Mouse (Mus musculus) spleen, postnatal 4 days (tissue): Measurements from ENCODE around the gene Snx27.

Experiments
- DNase-seq, 2 experiments: peaks; one replicate each; pipeline ENCODE4 v3.0.0; 2022; ENCODE audit warnings: low spot score in 2 of 2

Gene Snx27

DNA sequence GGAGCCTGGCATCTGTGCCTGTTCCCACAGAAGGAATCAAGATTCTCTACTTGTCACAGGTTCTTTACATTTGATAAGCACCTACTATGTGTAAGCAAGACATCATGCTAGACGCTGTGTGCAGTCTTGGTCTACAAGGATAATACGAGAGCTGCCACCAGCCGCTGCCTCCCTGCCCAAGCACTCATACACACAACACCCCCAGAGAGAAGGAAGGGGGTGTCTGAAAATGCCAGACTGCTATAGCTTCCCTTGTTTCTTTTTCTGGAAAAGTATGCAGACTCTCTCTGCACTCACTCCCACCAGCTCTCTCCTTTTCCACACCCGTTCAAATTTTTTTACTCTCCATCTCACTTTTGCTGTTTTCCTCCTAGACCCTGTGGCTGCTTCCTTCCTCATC lies 105.1 kb downstream of the Snx27 start:
- no peak for DNase-seq

DNA sequence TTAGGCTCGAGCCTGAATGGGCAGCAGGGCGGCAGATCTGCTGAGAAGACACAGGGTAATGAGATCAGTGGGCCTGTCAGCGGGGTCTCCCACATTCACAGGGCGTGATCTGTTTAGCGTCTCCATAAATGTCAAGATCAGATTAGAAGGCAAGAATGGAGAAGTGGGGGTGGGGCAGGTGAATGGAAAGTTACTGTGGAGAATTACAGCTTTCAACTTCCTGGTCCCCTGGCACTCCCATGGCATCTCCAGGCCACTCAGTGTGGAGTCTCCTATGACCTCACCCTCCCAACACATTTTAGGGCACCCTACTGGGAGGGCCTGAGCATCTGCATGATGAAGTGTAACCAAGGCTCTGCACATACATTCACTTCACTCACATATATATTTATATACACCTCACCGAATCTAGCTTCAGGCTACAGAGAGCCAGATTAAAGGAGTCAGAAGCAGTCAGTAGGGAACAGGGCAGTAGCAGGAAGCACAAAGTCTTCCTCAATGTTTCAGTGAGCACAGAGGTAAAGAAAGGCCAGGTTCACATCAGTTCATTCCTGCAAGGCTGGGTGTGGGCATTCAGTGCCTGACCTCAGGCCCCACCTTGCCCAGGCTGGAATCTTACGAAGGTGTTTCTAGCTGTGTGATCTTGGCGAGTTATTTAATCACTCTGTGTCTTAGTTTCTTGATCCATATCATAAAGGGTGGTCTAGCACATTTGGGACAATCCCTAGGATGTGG lies 106.0 kb downstream of the Snx27 start:
- no peak for DNase-seq

DNA sequence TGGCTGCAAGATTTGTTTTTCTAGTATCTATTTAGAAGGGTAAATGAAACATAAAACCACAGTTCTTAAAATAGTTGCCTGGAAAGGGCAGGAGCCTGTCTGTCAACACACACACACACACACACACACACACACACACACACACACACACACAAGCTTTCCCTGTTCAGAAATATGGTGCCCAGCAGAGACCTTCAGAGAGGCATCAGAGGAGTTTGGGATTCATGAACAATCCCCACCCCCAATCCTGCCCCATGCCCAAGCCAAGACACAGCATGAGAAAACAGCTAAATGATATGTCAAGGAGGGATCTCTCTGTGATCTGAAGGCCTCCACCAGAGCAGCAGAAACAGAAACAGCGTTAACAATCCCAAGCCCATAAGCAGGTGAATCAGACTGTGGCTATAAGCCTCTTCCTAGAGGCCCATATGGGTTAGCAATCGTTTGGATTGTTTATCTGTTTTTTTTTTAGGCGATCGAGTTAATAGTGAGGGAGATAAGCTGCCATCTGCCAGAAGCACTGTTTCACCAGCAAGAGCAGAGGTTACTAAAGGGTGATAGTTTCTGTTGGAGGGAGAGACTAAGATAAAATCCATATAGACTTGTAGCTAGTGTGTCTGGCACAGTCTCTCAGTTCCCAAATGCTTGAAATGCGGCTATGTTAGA lies 108.8 kb downstream of the Snx27 start:
- DNase-seq = no peak

DNA sequence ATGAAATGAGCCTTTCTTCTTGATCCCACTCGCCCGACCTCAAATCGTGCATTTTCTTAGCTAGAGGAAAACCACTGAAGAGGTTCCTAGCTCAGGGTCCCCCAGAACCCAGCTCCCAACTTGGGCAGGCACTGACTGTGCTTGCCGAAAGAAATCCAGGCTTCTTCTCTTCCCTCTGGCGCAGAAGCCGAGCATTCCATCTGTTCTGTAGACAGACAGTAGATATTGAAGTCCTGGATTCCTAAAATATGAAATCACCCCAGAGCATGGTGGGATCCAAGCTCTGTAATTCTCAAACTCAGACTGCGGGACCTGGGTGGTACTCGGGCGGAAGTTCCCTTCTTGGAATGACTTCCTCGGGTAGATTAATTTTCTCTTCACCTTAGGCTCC lies 109.4 kb downstream of the Snx27 start:
- DNase-seq = no peak

DNA sequence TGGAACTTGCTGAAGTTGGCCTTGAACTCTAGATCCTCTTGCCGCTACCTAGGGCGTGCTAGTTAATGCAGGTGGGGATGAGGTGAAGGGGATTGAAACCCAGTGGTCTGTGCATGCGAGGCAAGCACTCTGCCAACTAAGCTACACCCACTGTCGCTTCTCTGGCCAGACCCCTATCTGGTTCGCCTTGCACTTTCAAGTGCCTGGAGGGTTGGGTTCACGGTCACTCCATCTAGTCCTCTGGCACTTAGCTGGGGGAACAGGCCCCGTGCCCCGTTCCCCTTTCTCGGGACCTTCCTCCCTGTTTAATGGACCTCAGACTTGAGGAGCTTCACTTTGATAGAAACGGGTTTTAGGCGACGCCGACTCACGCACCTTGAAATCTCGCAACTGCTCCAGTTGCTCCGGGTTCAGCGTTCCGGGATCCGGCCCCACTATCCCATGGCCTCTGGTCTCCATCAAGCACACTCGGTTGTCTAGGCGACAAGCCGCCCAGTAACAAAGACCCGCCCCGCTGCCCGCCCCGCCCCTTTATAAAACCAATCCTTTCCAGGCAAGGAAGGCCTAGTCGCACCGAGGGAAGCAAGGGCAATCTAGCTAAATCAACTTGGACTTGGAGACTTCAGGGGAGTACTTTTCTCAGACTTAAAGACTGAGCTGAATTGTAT lies 109.9 kb downstream of the Snx27 start:
- no peak for DNase-seq

DNA sequence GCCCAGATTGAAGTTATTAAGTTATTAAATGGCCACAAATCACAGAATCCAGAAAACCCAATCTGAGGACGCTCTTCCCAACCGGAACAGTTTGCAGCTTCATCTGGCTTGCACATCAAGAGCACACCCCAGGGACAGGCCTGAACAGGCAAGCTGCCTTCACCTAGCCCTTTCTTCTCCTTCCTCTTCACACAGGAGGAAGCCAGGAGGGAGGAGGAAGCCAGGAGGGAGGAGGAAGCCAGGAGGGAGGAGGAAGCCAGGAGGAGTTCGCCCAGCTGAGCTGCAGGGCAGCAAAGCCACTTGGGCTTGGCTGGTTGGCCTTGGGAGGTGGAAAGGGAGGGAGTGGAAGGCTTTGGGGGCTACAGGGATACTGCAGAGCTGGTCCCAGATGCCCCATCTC lies 113.6 kb downstream of the Snx27 start:
- no peak for DNase-seq

DNA sequence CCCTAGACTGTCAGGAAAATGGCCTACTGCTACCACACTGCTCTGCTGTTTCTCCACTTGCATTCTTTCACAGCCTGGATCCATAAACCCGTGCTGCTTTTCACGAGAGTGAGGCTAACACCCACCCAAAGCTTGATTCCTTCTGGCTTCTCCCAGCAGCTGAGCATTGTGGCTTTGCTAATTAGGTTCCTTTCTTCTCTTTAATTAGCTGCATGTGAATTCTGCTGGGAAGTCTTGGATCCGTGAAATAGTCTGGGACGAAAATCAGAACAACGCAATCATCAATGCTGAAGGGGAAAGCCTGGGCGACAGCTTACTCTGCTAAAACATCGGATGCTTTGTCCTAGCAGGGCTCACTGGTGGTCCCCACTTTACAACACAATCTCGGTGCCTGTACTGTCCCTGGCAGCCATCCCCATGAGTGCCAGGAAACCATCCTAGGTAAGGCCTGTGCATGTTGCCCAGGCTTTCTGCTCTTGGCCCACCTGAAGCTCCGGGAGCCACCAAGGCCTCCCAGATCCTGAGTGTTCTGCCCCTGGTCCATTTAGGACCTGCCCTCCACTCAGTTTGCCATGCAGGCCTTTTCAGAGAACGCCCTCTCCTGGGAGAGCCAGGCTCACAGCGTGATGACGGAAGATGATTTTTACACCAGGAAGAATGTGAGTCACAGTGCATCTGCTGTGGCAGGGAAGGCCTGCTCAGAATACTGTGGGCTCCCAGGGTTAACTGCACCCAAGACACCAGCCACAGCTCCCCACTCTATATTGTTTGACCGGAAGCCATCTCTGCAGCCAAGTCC lies 116.7 kb downstream of the Snx27 start:
- no peak for DNase-seq

DNA sequence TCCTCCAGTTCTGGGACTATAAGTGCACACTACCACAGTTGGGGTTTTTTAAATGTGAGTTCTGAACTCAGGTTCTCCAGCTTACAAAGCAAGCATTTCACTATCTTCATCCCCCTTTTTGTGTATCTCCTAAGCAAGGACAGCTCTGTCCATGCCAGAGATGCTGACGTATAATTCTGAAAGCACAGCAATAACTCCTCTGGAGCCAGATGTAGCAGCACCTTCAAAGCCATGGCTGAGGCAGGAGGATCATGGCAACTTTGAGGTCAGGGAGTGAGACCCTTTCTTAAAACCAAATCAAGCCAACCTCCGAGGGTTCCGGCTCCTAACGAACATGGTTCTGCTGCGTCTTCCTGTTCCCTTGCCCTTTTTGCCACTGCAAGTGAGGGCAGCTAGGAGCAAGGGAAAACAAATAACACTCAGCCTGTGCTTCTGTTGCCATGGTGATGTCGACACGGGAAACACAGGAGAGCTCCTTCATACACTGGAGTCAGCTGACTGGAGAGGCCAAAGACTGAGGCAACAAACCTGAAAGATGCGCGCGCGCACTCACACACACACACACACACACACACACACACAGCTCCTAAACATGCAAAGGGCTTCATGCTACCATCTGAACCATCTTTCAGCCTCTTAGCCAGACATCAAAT lies 118.5 kb downstream of the Snx27 start:
- DNase-seq = no peak

DNA sequence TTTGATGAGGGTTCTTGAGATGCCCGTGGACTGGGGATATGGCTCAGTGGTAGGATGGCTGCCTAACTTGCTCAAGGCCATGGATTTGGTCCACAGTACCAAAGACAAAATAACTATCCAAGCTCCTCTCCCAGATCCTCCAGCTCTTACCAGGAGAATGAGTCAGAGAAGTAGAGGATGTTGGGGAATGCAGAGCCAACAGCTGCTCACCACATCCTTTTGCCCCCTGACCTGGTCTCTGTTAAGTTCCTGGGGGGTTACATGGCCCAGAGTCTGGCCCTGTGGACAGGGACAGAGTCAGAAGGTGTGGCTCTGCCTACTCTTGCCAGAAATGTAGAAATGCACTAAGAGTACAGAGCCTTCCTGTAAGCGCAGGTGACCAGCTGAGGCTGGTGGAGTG lies 122.7 kb downstream of the Snx27 start:
- no peak for DNase-seq

DNA sequence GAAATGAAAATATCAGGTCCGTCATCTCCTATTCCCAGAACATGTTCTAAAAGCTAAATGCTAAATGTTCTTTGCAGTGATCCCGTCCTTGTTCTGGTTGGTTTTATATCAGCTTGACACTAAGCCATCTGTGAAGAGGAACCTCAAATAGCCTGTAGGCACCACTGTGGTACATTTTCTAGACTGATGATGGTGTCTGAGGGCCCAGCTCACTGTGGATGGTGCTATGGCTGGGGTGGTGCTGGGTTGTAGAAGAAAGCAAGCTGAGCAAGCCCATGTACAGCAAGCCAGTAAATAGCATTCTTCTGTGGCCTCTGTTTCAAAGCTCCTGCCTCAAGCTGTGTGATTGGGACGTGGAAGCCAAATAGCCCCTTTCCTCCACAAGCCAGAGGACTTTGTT lies 125.5 kb downstream of the Snx27 start:
- no peak for DNase-seq

DNA sequence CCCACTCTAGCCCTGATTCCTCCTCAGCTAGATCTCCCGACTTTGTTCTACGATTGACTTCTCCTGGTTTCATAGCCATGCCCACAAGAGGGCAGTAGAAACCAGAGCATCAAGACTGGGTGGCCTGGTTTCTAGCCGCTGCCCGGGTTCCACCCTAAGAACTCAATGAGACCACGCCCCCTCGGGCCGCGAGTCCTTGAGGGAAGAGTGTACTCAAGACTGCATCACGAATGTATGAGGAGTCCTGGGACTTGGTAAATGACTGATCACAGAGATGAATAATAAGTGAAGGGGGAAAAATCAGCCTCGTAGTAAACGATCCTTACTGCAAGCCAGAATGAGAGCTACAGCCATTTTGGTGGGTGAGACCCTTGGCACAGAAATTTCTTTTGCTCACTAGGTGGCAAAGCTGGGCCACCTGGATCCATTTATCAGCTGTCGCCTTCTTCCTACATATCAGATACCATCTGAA lies 126.0 kb downstream of the Snx27 start:
- peak; percentile 70 to 82 for DNase-seq

DNA sequence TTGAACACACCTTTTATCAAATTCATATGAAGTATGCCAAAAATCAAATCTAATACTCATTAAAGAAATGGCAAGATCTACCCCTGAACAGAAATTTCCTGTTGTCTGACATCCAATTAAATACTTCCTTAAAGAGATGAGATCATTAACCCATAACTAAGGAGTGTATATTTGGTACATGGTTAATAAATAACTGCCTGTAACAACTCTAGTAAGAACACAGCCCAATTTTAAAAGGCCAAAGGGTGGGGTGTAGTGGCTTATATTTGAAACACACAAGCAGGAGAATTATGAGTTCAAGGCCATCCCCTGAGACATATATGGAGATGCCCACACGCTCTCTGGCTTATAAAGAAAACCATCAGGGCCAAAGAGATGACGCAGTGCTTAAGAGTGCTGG lies 133.1 kb downstream of the Snx27 start:
- no peak for DNase-seq
